Mouse (Mus musculus): ENCODE results near the gene Ruvbl2. TPM values are rescaled to one million over a fixed set of nuclear protein-coding genes. Genes with fewer than 3 reads are reported as not detected.
"Not testable (repeated sequence)": the region's sequence is repeated elsewhere in the genome, so short reads cannot be mapped to it uniquely, and the experiment has no call there.

The Ruvbl2 gene
- polyA plus RNA-seq, 1 experiment from 2014 or later: 144 TPM

GRCm38 (mm10) chr7:45459564-45460140 is 21.8 kb upstream of the Ruvbl2 start, which contains the start of gene Ftl1:
TSS of gene Ftl1 (minus strand) at chr7:45459884.
- H3K4me2 ChIP-seq (replicated peaks): peak within 1 kb of the TSS; percentile 63
- H3K4me3 ChIP-seq: peak within 1 kb of the TSS; percentile 93
- not testable (repeated sequence) for H3K27me3 ChIP-seq, H3K9me3 ChIP-seq
- peaks cover 47% of the 10 kb centered on the region for H3K36me3 ChIP-seq
- peak within 1 kb of the TSS; percentile 93 for H3K9ac ChIP-seq (replicated peaks)
- ATAC-seq (replicated peaks): peak; percentile 95
- peaks cover 36% of the 10 kb centered on the region for H3K4me1 ChIP-seq
- under 1% methylated on average over 31 of the region's 37 CpGs for WGBS
- H3K27ac ChIP-seq (replicated peaks): peak within 1 kb of the TSS; percentile 96

DNA sequence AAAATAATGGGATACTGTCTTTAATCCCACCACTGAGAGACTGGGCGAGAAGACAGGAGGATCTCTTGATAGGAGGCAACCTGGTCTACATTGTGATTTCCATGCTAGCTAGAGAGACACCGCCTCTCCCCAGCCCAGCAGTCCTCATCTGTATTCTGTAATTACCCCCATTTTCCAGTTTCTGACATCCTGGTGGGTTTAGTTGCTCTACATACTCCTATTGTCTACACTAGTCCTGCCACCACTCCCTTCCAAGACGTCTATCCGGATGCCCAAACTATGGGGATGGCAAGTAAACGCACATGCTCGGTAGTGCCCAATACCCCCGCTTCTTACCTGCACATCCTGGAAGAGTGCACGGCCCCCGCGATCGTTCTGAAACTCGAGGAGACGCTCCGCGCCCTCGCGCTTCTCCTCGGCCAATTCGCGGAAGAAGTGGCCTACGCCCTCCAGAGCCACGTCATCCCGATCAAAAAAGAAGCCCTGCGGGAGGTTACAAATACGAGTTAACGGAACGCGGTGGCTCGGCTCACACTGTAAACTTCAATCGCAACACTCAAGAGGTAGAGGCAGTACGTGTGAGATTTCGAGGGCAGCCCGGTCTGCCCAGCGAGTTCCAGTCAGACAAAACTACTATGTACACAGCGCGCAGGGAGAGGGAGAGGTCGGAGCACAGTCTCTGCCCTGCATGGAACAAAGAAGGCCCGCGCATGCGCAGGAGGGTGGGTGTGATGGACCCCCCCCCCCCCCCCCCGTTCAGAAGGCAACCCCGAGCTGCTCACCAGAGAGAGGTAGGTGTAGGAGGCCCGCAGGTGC is 21.1 kb upstream of the Ruvbl2 start:
- no peaks in the 10 kb centered on the region for H3K27me3 ChIP-seq
- ATAC-seq (replicated peaks): peak; percentile 77
- H3K9ac ChIP-seq (replicated peaks): peak overlapping the region; percentile 93
- under 1% methylated on average over 43 of the region's 43 CpGs for WGBS
- peaks cover 35% of the 10 kb centered on the region for H3K4me1 ChIP-seq
- peak overlapping the region; percentile 63 for H3K4me2 ChIP-seq (replicated peaks)
- peaks cover 50% of the 10 kb centered on the region for H3K36me3 ChIP-seq
- H3K4me3 ChIP-seq: peak overlapping the region; percentile 93
- peak overlapping the region; percentile 96 for H3K27ac ChIP-seq (replicated peaks)
- no peaks in the 10 kb centered on the region for H3K9me3 ChIP-seq

DNA sequence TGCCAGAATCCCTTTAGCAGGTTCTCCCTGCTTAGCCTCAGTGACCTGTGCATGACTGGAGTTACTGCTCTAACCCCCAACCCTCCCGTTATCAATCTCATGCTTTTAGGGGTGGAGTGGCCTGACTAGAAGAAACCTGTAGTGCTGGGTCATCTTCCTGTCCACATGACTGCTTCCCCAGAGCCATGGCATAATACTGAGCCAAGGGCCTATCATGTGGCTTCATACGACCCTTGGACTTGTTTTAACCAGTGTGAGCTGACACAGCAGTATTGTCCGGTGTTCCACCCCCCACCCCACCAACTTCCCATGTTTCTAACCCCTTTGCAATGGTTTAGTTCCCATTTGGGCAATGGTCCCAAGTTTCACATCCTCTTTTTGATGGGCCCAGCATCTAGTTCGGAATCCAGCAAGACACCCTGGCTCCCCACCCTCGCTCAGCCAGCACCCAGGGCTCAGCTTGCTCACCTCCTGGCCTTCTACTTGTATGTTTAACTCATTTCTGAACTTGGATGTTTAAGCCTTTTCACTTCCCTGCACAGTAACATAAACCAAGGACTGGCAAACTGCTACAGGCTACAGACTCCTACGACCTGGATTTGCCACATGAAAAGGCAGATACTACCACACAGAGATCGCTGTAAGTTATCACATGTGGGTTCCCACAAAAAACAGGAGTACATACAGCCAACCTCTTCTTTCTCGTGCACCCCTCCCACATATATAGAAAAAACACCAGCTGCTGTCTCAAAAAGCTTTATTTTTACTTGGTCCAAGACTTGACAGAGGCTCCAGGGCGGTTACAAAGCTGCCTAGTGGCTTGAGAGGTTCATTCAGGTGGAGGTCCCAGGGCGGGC is 19.5 kb upstream of the Ruvbl2 start:
- peak overlapping the region; percentile 63 for H3K4me2 ChIP-seq (replicated peaks)
- no peaks in the 10 kb centered on the region for H3K9me3 ChIP-seq
- peaks cover 37% of the 10 kb centered on the region for H3K36me3 ChIP-seq
- H3K9ac ChIP-seq (replicated peaks): peak overlapping the region; percentile 93
- no peak for ATAC-seq (replicated peaks)
- H3K27ac ChIP-seq (replicated peaks): peak overlapping the region; percentile 96
- H3K4me1 ChIP-seq: peaks cover 32% of the 10 kb centered on the region
- H3K4me3 ChIP-seq: peak overlapping the region; percentile 93
- no peaks in the 10 kb centered on the region for H3K27me3 ChIP-seq
- 71% methylated on average over 10 of the region's 10 CpGs for WGBS

GRCm38 (mm10) chr7:45456721-45457203 is 18.9 kb upstream of the Ruvbl2 start:
- H3K4me2 ChIP-seq (replicated peaks): peak overlapping the region; percentile 63

DNA sequence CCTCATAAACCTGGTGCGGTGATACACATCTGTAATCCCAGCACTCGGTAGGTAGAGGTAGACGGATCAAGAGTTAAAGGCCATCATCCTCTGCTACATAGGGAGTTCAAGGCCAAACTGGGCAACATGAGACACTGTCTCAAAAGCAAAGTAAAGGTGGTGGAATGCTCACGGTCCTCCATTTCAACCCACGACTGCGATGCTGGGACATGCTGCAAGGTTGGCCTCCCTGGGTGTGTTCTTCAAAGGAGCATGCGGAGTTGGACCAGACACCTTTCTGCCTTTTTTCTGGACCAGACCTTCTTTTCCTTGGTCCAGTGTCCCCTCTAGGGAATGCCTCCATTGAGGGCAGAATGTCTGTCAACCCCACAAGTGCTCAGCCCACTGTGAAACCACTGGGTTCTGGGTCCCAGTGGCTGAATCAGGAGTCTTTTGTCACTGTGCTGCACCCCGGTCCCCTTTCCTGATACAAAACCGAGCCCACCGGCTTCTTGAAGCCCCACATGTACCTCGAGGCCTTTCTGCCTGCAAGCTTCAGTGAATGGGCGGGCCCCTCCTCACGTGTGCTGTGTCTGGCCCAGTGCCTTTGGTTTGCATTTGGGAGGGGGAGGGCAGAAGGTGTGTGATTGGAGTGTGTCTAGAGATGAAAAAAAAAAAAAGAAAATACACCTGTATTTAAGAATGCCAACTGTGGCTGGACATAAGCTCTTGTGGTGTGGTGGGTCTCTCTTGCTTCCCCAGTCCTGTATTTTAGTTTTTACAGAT is 18.2 kb upstream of the Ruvbl2 start:
- H3K4me1 ChIP-seq: peaks cover 32% of the 10 kb centered on the region
- WGBS: 75% methylated on average over 13 of the region's 13 CpGs
- 0 out of 2 replicates have a peak overlapping the region, but pooled peaks have one; percentile 96 for H3K27ac ChIP-seq (replicated peaks)
- no peak overlapping the region for H3K4me2 ChIP-seq (replicated peaks)
- H3K9ac ChIP-seq (replicated peaks): no peak overlapping the region
- H3K27me3 ChIP-seq: no peaks in the 10 kb centered on the region
- H3K9me3 ChIP-seq: no peaks in the 10 kb centered on the region
- H3K36me3 ChIP-seq: peaks cover 31% of the 10 kb centered on the region
- no peak overlapping the region for H3K4me3 ChIP-seq
- no peak for ATAC-seq (replicated peaks)

More at GRCm38 (mm10) chr7:45456721-45457203, 18.9 kb upstream of the Ruvbl2 start:
- no peaks in the 10 kb centered on the region for H3K9me3 ChIP-seq
- peak overlapping the region; percentile 93; the same call in 1 of the 2 replicates for H3K4me3 ChIP-seq
- H3K4me1 ChIP-seq: peaks cover 32% of the 10 kb centered on the region
- peak overlapping the region; percentile 96 for H3K27ac ChIP-seq (replicated peaks)
- peaks cover 31% of the 10 kb centered on the region for H3K36me3 ChIP-seq
- no peaks in the 10 kb centered on the region for H3K27me3 ChIP-seq
- ATAC-seq (replicated peaks): no peak
- H3K9ac ChIP-seq (replicated peaks): peak overlapping the region; percentile 93; the same call in 1 of the 2 replicates
- 59% methylated on average over 9 of the region's 9 CpGs for WGBS

- Histone ChIP-seq H3K27me3 (no peaks in the 10 kb centered on the region), H3K9ac (replicated peaks) (no peak overlapping the region), H3K4me3 (no peak overlapping the region), H3K4me1 (peaks cover 21% of the 10 kb centered on the region), H3K4me2 (replicated peaks) (no peak overlapping the region), H3K9me3 (no peaks in the 10 kb centered on the region), H3K27ac (replicated peaks) (no peak overlapping the region), H3K36me3 (peaks cover 32% of the 10 kb centered on the region)
- no peak for ATAC-seq (replicated peaks)
- 88% methylated on average over 15 of the region's 15 CpGs for WGBS
Measured at GRCm38 (mm10) chr7:45454971-45455370, 17.1 kb upstream of the Ruvbl2 start.

- H3K36me3 ChIP-seq: peaks cover 19% of the 10 kb centered on the region; the same call in 1 of the 2 replicates
- 51% methylated on average over 23 of the region's 23 CpGs for whole genome bisulfite sequencing
- H3K4me2 ChIP-seq (replicated peaks): no peak overlapping the region
- H3K27ac ChIP-seq (replicated peaks): no peak overlapping the region
- H3K4me1 ChIP-seq: peaks cover under 1% of the 10 kb centered on the region; the same call in 1 of the 2 replicates
- no peaks in the 10 kb centered on the region for H3K9me3 ChIP-seq
- no peaks in the 10 kb centered on the region for H3K27me3 ChIP-seq
- no peak overlapping the region for H3K4me3 ChIP-seq
- H3K9ac ChIP-seq (replicated peaks): no peak overlapping the region
- peak; percentile 67 for ATAC-seq (replicated peaks)
Measured at GRCm38 (mm10) chr7:45451344-45451982, 13.6 kb upstream of the Ruvbl2 start.

DNA sequence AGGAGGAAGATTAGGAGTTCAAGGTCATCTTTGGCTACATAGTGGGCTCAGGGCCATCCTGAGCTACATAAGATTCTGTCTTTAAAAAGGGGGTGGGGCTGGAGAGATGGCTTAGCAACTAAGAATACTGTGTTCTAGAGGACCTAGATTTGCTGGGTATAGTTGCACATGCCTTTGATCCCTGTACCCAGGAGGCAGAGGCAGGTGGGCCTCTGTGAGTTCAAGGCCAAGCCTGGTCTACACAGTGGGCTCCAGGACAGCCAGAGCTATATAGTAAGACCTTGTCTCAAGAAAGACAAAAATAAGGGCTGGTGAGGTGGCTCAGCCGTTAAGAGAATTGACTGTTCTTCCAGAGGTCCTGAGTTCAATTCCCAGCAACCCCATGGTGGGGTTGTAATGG is 12.1 kb upstream of the Ruvbl2 start:
- WGBS: 94% methylated on average over 1 of the region's 1 CpGs
- Histone ChIP-seq H3K27ac (replicated peaks) (no peak overlapping the region), H3K9ac (replicated peaks) (no peak overlapping the region), H3K9me3 (no peaks in the 10 kb centered on the region), H3K4me2 (replicated peaks) (no peak overlapping the region), H3K36me3 (peaks cover 16% of the 10 kb centered on the region; the same call in 1 of the 2 replicates), H3K4me3 (no peak overlapping the region), H3K27me3 (no peaks in the 10 kb centered on the region), H3K4me1 (no peaks in the 10 kb centered on the region)
- no peak for ATAC-seq (replicated peaks)

DNA sequence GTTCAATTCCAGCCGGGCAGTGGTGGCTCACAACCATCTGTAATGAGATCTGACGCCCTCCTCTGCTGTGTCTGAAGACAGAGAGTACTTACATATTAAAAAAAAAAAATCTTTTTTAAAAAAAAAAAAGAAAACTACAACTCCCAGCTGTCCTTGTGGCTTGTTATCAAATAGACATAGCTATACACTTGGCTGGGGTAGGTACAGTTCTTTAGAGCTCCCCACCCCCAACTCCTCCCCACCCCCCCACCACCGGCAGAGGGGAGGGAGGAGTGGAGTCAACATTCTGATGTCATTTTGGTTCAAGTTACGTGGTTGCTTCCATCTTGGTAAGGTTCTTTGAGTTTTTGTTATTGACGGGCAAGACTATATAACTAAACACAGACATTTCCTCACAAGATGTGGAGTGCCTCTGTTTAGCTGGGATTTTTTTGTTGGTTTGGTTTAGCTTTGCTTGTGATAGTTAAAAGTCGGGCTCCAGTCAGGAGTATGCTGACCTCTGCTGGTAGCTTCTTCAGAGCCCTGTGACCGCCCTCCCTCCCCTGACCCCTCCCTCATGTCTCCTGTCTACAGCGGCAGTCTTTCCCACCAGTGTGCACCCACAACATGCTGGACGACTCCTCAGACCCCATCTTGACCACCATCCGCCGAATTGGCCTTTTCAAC is 9.6 kb upstream of the Ruvbl2 start:
- H3K27me3 ChIP-seq: no peaks in the 10 kb centered on the region
- no peak for ATAC-seq (replicated peaks)

DNA sequence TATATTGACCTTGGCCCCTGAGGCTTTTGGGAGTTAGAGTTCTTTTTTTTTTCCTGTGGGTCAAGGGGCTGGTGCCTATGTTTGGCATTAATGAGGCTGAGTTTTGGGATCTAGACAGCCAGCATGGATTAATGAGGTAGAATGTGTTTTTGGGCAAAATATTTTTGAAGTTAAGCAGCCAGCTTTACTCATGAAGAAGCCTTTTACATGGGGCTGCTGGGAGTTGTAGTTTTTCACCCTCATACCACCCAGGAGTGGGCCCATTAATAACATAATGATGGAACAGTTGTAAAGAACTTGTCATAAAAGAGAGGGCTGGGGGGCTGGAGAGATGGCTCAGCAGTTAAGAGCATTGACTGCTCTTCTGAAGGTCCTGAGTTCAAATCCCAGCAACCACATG is 8.7 kb upstream of the Ruvbl2 start:
- 0 out of 2 replicates have a peak, but pooled peaks cover 14% of the 10 kb centered on the region for H3K36me3 ChIP-seq
- H3K4me1 ChIP-seq: no peaks in the 10 kb centered on the region
- no peak overlapping the region for H3K27ac ChIP-seq (replicated peaks)
- no peaks in the 10 kb centered on the region for H3K27me3 ChIP-seq
- H3K4me2 ChIP-seq (replicated peaks): no peak overlapping the region
- no peaks in the 10 kb centered on the region for H3K9me3 ChIP-seq
- ATAC-seq (replicated peaks): no peak
- H3K9ac ChIP-seq (replicated peaks): no peak overlapping the region
- H3K4me3 ChIP-seq: no peak overlapping the region

More for the DNA sequence above, 9.6 kb upstream of the Ruvbl2 start:
- Histone ChIP-seq H3K4me1 (no peaks in the 10 kb centered on the region), H3K36me3 (0 out of 2 replicates have a peak, but pooled peaks cover 13% of the 10 kb centered on the region), H3K4me2 (replicated peaks) (no peak overlapping the region), H3K4me3 (no peak overlapping the region), H3K9ac (replicated peaks) (no peak overlapping the region), H3K27ac (replicated peaks) (no peak overlapping the region), H3K9me3 (no peaks in the 10 kb centered on the region)
- 44% methylated on average over 11 of the region's 11 CpGs for WGBS
